Mouse (Mus musculus) frontal cortex, postnatal 10 days (tissue): ENCODE results near the gene Wdfy2.

Experiments used
- DNase-seq, 2 experiments: peaks; one replicate each; pipeline ENCODE4 v3.0.0; 2022; ENCODE audit warnings: low spot score in 2 of 2, mixed read lengths in 1 of 2

Gene Wdfy2

GRCm38 (mm10) chr14:62935361-62935760 is 97.9 kb downstream of the Wdfy2 start:
- DNase-seq = no peak

GRCm38 (mm10) chr14:62936631-62937380 is 99.3 kb downstream of the Wdfy2 start:
- DNase-seq = no peak

GRCm38 (mm10) chr14:62937675-62938074 is 100.2 kb downstream of the Wdfy2 start:
- no peak for DNase-seq

- DNase-seq = no peak
Measured at GRCm38 (mm10) chr14:62939435-62939834, 102.0 kb downstream of the Wdfy2 start.

GRCm38 (mm10) chr14:62940383-62941074 is 103.1 kb downstream of the Wdfy2 start:
- no peak for DNase-seq

- no peak for DNase-seq
Measured at GRCm38 (mm10) chr14:62946794-62947193, 109.3 kb downstream of the Wdfy2 start.

- DNase-seq = no peak
Measured at GRCm38 (mm10) chr14:62956091-62956490, 118.6 kb downstream of the Wdfy2 start.

GRCm38 (mm10) chr14:62963632-62964031 is 126.2 kb downstream of the Wdfy2 start:
- no peak for DNase-seq

- DNase-seq = no peak
Measured at GRCm38 (mm10) chr14:62965342-62965741, 127.9 kb downstream of the Wdfy2 start.

- no peak for DNase-seq
Measured at GRCm38 (mm10) chr14:62965811-62966520, 128.5 kb downstream of the Wdfy2 start.

- peak; percentile 17 to 56 for DNase-seq
Measured at GRCm38 (mm10) chr14:62975046-62975445, 137.6 kb downstream of the Wdfy2 start.

GRCm38 (mm10) chr14:62979815-62980214 is 142.3 kb downstream of the Wdfy2 start:
- no peak for DNase-seq

- DNase-seq = no peak
Measured at GRCm38 (mm10) chr14:62984410-62984809, 146.9 kb downstream of the Wdfy2 start, which contains the start of gene Defb48. Defb48 (minus strand) TSS chr14:62984510.

- DNase-seq = no peak
Measured at GRCm38 (mm10) chr14:62991271-62991670, 153.8 kb downstream of the Wdfy2 start.

GRCm38 (mm10) chr14:62991849-62992510 is 154.5 kb downstream of the Wdfy2 start:
- DNase-seq = no peak

GRCm38 (mm10) chr14:62997777-62998176 is 160.3 kb downstream of the Wdfy2 start, which contains the start of gene Defb47:
Defb47 (plus strand) TSS chr14:62998077.
- DNase-seq = no peak

- no peak for DNase-seq
Measured at GRCm38 (mm10) chr14:62998977-62999376, 161.5 kb downstream of the Wdfy2 start.

- DNase-seq = no peak
Measured at GRCm38 (mm10) chr14:63002588-63002987, 165.1 kb downstream of the Wdfy2 start.
